Mouse (Mus musculus) frontal cortex, postnatal 10 days (tissue): ENCODE results near the gene Sdhaf1.

Experiments
- DNase-seq, 2 experiments: peaks; one replicate each; pipeline ENCODE4 v3.0.0; 2022; ENCODE audit warnings: low spot score in 2 of 2, mixed read lengths in 1 of 2

Sdhaf1 gene

DNA sequence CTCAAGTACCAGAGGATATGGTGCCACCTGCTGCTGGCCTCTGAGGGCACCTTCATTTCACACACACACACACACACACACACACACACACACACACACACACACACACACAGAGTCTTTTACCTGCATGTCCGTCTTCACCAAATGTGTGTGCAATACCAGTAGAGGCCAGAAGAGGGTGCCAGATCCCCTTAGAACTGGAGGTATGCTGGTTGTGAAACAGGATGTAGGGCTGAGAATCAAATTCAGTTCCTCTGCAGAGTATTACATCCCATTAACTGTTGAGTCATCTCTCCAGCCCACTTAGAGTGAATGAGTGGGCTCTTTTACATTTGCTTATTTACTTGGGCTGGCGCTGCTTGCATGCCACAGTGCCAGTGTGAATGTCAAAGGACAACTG is 1.7 kb upstream of the Sdhaf1 start:
- no peak for DNase-seq

DNA sequence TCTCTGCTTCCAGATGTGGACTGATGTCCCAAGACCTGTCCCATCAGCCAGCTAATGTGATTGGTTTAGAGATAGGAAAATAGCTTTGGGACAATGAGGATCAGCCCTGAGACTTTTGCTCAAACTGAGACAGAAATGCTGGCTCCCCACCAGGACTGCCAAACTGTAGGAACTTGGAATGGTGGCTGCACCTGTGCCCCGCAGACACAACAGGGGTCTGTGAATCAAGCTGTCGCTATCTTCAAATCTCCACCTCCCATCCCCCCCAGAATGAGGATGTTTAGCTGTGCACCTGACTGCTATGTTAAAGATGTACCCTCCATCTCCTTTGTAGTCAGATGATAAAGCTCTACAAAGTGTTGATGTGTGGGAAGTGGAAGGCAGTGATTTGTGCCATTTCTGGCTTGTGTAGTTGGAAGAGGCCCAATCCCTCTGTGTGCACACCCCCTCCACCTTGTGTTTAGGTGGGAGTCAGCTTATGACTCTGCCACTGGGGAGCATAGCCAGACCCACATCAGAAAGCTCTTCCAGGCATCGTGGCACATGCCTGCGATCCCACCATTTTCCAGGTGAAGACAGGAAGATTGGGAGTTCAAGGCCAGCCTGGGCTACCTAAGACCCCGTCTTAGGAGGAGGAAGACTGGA is 727 bp upstream of the Sdhaf1 start:
- DNase-seq: no peak

DNA sequence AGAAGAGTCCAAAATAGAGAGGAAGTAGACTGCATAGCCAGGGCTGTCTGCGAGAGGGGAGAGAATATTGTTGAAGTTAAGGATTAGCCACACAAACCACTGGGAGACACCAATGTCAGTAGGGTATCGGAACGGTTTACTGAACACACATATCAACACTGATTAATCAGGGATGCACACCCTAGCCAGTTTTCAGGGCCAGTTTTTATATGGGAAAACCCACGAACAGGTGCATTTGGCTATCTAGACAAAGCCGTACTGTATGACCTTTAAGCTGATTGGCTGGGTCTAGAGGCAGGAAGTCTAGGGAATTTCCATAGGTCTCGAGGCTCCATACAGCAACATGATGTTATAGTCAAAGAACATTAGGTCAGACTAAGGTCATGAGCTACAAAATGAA is 830 bp downstream of the Sdhaf1 start:
- DNase-seq: no peak

DNA sequence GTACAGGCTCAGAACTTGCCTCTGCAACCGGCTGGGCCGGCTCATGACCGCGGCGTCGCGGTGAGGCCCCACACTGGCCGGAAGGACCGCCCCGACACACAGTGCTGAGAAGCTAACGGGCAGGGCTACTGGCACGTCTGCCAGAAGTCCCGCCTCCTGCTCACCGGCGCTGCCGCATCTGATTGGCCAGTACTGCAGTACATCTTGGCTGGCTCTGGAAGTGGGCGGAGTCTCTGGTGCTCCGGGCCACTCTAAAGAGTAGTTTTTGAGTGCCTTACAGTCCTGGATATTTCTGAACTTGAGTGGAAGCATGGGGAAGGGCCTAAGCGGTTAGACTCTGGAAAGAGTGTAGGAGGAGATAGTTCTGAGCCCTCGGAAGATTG is 1.4 kb downstream of the Sdhaf1 start:
- peak; percentile 93 to 96 for DNase-seq

DNA sequence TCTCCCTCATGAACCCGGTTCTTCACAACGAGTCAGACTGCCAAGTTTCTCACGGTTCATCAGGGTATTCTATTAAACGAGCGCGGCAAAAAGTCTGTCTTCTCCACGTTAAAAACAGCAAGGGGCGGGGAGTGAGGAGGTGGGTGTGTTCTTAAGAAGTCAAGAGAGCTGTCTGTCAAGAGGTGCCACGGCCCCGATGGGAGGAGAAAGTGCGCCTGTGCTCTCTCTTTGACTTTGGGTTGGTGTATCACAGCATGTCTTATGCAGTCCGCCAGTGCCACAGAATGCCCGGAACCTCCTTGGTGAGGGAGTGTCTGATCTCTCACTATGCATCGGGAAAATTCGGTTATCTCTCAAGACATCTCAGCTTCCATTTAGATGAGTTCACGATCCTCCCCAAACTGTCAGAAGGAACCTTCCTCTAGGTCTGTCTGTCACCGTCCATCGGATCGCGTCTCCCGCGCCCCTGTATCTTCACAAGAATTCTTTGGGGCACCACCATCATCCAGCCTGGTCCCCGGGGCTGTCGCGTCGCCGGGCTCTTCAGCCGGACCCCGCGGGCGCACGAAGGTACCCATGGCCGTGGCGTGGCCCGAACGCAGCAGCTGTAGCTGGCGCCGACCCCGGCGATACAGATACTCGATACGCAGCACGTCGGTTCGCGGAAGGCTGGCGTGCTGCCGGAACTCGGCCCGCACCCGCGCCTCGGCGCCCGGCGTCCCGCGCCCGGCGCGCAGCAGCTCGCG is 2.0 kb downstream of the Sdhaf1 start, which contains the start of gene E130208F15Rik:
Gene E130208F15Rik (plus strand): TSS at position 202 of the 746 bp plus-strand sequence.
- peak; percentile 58 to 63 for DNase-seq

- no peak for DNase-seq
These were observed 2.7 kb downstream of the Sdhaf1 start for GRCm38 (mm10) chr7:30320946-30321345.

DNA sequence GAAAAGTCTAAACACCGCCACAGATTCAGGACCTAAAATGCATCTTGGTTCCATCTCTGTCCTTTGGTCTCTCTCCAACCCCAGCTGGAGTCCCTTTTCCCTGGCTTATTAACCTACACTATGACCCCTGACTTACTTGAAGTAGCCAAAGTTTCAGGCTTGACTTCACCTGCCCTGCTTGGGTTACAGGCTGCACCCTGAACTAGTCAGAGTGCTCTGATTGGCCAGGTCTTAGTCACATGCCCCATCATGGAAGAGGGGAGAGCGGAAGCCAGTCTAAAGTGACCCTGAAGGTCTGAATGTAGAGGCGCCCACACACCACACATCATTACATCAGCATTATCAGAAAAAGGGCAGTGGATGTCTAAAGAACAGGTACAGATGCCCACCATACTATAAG is 5.6 kb downstream of the Sdhaf1 start:
- DNase-seq: no peak

GRCm38 (mm10) chr7:30315559-30316529 is 7.9 kb downstream of the Sdhaf1 start:
- DNase-seq: no peak

DNA sequence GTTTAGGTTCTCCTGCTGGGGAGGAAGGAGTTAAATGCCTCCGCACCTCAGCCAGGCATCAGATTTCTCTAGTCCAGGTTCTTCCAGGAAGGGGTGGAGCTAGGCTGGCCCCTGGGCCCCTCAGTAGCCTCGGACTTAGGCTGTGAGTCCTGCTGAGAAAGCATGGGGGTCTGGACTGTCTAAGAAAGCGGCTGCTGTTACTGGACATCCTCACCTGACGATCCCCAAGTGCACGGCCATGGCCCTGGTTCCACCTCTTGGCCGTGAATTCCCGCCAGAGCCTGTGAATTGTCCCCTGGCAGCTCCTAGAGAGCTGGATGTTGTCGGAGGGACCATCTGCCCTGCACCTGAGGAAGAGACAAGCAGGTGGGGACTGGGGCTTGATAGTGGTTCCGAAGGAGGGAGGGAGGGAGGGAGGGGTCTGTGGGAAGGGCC is 9.0 kb downstream of the Sdhaf1 start, which contains the start of gene Syne4:
Gene Syne4 (plus strand): TSS at position 87 of the 435 bp plus-strand sequence.
- DNase-seq: no peak

DNA sequence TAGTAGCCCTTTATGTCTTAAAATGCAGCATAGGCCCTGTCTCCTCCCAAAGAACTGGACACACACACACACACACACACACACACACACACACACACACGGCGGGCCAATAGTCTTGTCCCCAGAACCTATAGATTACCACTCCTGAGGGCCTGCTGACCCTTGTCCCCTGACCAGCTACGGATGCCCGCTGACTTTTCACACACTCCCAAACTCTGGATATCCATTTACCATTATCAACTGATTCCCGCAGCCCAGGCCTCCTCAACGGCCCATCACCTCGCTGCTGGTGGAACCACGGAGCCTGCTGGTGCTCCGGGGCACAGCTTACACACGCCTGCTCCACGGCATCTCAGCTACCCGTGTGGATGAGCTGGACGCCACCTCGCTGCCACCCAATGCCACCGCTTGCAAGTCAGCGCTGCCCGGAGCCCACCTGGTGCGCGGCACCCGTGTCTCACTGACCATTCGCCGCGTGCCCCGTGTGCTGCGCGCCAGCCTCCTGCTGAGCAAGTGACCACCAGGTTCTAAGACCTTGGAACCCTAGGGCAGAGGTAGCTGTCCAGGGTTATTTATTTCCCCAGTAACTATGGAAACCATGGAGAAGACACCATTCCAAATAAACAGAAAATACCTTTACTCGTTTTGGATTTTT is 9.9 kb downstream of the Sdhaf1 start:
- DNase-seq: no peak

DNA sequence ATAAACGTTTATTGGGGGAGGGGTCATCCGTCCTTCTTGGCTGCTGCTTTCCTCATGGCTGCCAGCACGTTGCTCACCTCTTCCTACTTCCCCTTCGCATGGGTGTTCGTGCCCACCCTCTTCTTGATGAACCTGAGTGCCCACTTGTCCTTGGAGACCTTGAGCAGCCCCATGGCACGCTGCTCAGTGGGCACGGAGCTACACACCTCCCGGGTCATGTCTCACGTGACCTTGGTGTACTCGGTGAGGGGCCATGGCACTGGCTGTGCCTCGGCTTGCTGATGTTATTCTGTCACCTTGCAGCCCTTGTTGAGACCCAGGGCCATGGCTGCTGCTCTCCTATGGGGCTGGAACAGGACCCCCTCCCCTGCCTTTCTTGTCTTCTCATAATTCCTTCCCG is 13.6 kb downstream of the Sdhaf1 start:
- no peak for DNase-seq

- DNase-seq: no peak
These were observed 14.1 kb downstream of the Sdhaf1 start for GRCm38 (mm10) chr7:30309395-30310129.

DNA sequence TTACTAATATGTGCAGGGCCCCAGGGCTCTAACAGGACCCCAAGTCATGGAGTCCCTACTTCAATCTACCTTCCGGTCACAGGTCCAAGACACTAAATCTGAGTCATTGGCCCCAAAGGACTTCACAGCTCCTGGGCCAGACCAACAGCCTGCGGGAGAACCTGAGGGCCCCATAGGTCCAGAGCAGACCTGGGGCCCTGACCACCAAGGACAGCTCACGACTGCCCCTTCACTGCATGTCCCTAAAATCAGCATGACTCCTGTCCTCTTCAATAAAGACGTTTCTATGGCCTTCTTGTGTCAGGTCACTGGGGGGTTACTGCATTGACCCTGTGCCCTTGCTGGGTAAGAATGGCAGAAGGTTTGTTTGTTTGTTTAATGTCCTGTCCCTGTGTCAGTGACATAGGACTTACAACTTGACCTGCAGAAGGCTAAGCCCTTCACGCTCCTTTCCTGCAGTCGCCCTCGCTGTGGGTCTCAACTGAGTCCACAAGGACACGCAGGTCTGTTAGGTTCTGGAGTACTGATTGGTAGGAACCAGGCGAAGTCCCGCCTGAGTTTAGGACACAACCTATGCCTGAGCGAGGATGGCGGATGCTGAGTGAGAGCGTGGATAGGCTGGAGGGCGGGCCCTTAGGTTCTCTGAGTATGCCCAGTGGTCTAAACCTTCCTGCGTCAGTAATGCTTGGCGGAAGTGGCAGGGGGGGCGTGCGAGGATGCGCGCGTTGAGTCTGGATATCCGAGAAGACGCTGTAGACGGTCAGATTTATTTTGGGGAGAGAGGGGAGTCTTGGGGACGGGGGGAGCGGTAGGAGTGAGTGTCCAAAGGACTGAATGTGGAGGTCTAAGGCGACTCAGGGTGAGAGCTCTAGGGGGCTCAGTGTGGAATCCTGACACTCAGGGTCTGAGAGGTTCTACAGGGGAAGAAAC is 15.4 kb downstream of the Sdhaf1 start, which contains the start of gene Alkbh6:
Gene Alkbh6 (plus strand): TSS at position 642 of the 930 bp plus-strand sequence.
- DNase-seq: peak; percentile 94 to 95

- DNase-seq: no peak
These were observed 17.5 kb downstream of the Sdhaf1 start for GRCm38 (mm10) chr7:30306083-30306779.

DNA sequence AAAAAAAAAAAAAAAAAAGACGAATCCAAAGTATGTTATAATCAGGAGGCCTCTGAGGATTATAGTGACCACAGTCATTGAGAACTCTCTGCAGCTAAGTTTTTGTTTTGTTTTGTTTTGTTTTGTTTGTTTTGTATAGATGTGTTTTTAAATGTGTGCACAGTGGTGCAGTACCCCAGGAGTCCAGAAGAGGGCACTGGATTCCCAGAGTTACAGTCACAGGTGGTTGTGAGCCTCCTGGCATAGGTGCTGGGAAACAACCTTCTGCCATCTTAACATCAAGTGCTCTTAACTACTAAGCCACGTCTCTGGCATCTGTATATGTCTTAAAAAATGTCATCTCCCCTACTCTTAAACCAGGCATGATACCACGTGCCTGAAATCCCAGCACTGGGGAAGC is 22.8 kb downstream of the Sdhaf1 start:
- DNase-seq: no peak

DNA sequence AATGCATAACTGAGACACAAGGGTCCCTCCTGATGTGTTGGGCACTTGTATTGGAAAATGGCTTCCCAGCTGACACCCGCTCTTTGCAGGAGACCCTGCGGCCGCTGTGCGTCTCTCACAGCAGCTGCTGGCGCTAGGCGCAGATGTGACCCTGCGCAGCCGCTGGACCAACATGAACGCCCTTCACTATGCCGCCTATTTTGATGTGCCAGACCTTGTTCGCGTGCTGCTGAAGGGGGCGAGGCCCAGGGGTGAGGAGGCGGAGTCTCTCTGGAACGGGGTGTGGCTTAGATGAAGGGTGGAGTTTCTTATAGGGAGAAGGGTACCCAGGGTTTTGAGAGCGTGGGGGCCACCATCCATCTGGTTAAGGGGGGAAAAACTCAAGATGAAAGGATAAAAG is 26.4 kb downstream of the Sdhaf1 start:
- no peak for DNase-seq

- no peak for DNase-seq
These were observed 26.9 kb downstream of the Sdhaf1 start for GRCm38 (mm10) chr7:30296816-30297215.

GRCm38 (mm10) chr7:30295103-30295502 is 28.6 kb downstream of the Sdhaf1 start:
- no peak for DNase-seq

GRCm38 (mm10) chr7:30294296-30294695 is 29.4 kb downstream of the Sdhaf1 start:
- no peak for DNase-seq
